Mouse (Mus musculus) kidney, adult 2 months (tissue): ENCODE measurements at regions not wholly inside any gene's neighbourhood (a gene's known extent, or its start where the extent isn't known, plus 50 kb on each side); places are given as distances from the start of the nearest gene placed in this dataset.

Experiments
- CTCF ChIP-seq: fragments of 200-500 bp; conservative IDR thresholded peaks from 2 replicates; pipeline ENCODE4 v1.5.1; 2011; ENCODE audit warnings: low read depth, mild to moderate bottlenecking, control low read depth, low read length, moderate library complexity, mixed read lengths; ENCODE audit not compliant: insufficient read depth, insufficient read length
- POLR2A ChIP-seq: fragments of 200-500 bp; IDR thresholded peaks from one replicate; pipeline ENCODE4 v1.6.1; 2011; ENCODE audit warnings: low read depth, low read length, control low read depth

DNA sequence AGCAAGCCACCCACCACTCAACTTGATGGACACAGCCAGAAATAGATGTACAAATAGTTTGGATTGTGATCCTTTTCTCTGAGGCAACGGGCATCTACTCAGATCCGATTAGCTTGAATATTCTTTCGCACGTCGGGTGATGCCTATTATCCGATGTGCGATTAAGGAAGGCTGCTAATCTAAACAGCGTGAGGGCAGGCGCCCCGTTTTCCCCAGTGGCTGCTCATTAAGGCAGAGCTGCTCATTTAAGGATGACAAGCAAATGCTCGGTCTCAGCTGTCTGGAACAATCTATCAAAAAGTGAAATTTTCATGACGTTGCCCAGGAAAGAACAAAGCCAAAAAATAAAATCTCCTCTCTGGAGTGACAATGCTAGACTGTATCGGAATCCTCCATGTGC lies 348.1 kb upstream of the Tbx3 start:
- TF ChIP-seq POLR2A (no peak), CTCF (no peak)
